Mouse (Mus musculus): ENCODE data around the gene Uri1. TPM values are rescaled to one million over a fixed set of nuclear protein-coding genes. Genes with fewer than 3 reads are reported as not detected.

Uri1 gene
- polyA plus RNA-seq, 1 experiment from 2014 or later: 52.2 TPM

GRCm38 (mm10) chr7:38008359-38008758 lies 15.0 kb downstream of the Uri1 start:
- H3K9me3 ChIP-seq (replicated peaks): no peaks in the 10 kb centered on the region
- 93% methylated on average over 6 of the region's 6 CpGs for WGBS
- no peak overlapping the region for H3K4me3 ChIP-seq (replicated peaks)
- no peak overlapping the region for H3K9ac ChIP-seq
- ATAC-seq (replicated peaks; ENCODE audit: low FRiP score): no peak
- H3K27me3 ChIP-seq: no peaks in the 10 kb centered on the region
- no peaks in the 10 kb centered on the region for H3K36me3 ChIP-seq
- no peak overlapping the region for H3K4me2 ChIP-seq
- no peak overlapping the region for H3K27ac ChIP-seq
- H3K4me1 ChIP-seq: no peaks in the 10 kb centered on the region

- Histone ChIP-seq H3K4me1 (no peaks in the 10 kb centered on the region), H3K9me3 (replicated peaks) (no peaks in the 10 kb centered on the region), H3K4me2 (no peak overlapping the region), H3K9ac (no peak overlapping the region), H3K27me3 (no peaks in the 10 kb centered on the region), H3K27ac (no peak overlapping the region), H3K4me3 (replicated peaks) (no peak overlapping the region), H3K36me3 (no peaks in the 10 kb centered on the region)
- ATAC-seq (replicated peaks; ENCODE audit: low FRiP score): no peak
- WGBS: 92% methylated on average over 2 of the region's 2 CpGs
Measured at GRCm38 (mm10) chr7:38002451-38002850, 20.9 kb downstream of the Uri1 start.

GRCm38 (mm10) chr7:37999691-38000090 lies 23.7 kb downstream of the Uri1 start:
- no peaks in the 10 kb centered on the region for H3K4me1 ChIP-seq
- no peak overlapping the region for H3K4me2 ChIP-seq
- WGBS: 59% methylated on average over 2 of the region's 2 CpGs
- no peaks in the 10 kb centered on the region for H3K27me3 ChIP-seq
- no peaks in the 10 kb centered on the region for H3K9me3 ChIP-seq (replicated peaks)
- no peaks in the 10 kb centered on the region for H3K36me3 ChIP-seq
- no peak for ATAC-seq (replicated peaks; ENCODE audit: low FRiP score)
- no peak overlapping the region for H3K9ac ChIP-seq
- no peak overlapping the region for H3K27ac ChIP-seq
- no peak overlapping the region for H3K4me3 ChIP-seq (replicated peaks)

- H3K9ac ChIP-seq: no peak overlapping the region
- H3K36me3 ChIP-seq: no peaks in the 10 kb centered on the region
- H3K4me2 ChIP-seq: no peak overlapping the region
- H3K9me3 ChIP-seq (replicated peaks): no peaks in the 10 kb centered on the region
- no peak overlapping the region for H3K27ac ChIP-seq
- ATAC-seq (replicated peaks; ENCODE audit: low FRiP score): no peak
- no peak overlapping the region for H3K4me3 ChIP-seq (replicated peaks)
- no peaks in the 10 kb centered on the region for H3K27me3 ChIP-seq
- 90% methylated on average over 2 of the region's 2 CpGs for WGBS
- H3K4me1 ChIP-seq: no peaks in the 10 kb centered on the region
Measured at GRCm38 (mm10) chr7:37992861-37993260, 30.5 kb downstream of the Uri1 start.

- Histone ChIP-seq H3K4me1 (no peaks in the 10 kb centered on the region), H3K4me3 (replicated peaks) (no peak overlapping the region), H3K36me3 (peaks cover 8% of the 10 kb centered on the region), H3K9me3 (replicated peaks) (no peaks in the 10 kb centered on the region), H3K4me2 (no peak overlapping the region), H3K27ac (no peak overlapping the region), H3K9ac (no peak overlapping the region), H3K27me3 (no peaks in the 10 kb centered on the region)
- ATAC-seq (replicated peaks; ENCODE audit: low FRiP score): no peak
- WGBS: 87% methylated on average over 5 of the region's 5 CpGs
Measured at GRCm38 (mm10) chr7:37984866-37985265, 38.5 kb downstream of the Uri1 start.

GRCm38 (mm10) chr7:37983471-37983870 lies 39.9 kb downstream of the Uri1 start:
- Histone ChIP-seq H3K9me3 (replicated peaks) (no peaks in the 10 kb centered on the region), H3K36me3 (peaks cover 22% of the 10 kb centered on the region), H3K27ac (no peak overlapping the region), H3K27me3 (no peaks in the 10 kb centered on the region), H3K4me2 (no peak overlapping the region), H3K4me3 (replicated peaks) (no peak overlapping the region), H3K4me1 (no peaks in the 10 kb centered on the region), H3K9ac (no peak overlapping the region)
- 72% methylated on average over 6 of the region's 6 CpGs for WGBS
- no peak for ATAC-seq (replicated peaks; ENCODE audit: low FRiP score)

- Histone ChIP-seq H3K9ac (no peak overlapping the region), H3K27me3 (no peaks in the 10 kb centered on the region), H3K4me3 (replicated peaks) (no peak overlapping the region), H3K9me3 (replicated peaks) (no peaks in the 10 kb centered on the region), H3K36me3 (peaks cover 33% of the 10 kb centered on the region), H3K4me1 (no peaks in the 10 kb centered on the region), H3K27ac (no peak overlapping the region), H3K4me2 (no peak overlapping the region)
- ATAC-seq (replicated peaks; ENCODE audit: low FRiP score): no peak
- WGBS: 92% methylated on average over 3 of the region's 3 CpGs
Measured at GRCm38 (mm10) chr7:37979729-37980128, 43.6 kb downstream of the Uri1 start.

- H3K4me2 ChIP-seq: no peak overlapping the region
- no peaks in the 10 kb centered on the region for H3K27me3 ChIP-seq
- no peak for ATAC-seq (replicated peaks; ENCODE audit: low FRiP score)
- peaks cover 39% of the 10 kb centered on the region for H3K36me3 ChIP-seq
- H3K9ac ChIP-seq: no peak overlapping the region
- no peaks in the 10 kb centered on the region for H3K4me1 ChIP-seq
- no peak overlapping the region for H3K4me3 ChIP-seq (replicated peaks)
- H3K9me3 ChIP-seq (replicated peaks): no peaks in the 10 kb centered on the region
- WGBS: 93% methylated on average over 4 of the region's 4 CpGs
- no peak overlapping the region for H3K27ac ChIP-seq
Measured at GRCm38 (mm10) chr7:37978412-37978811, 44.9 kb downstream of the Uri1 start.

- 84% methylated on average over 2 of the region's 2 CpGs for WGBS
- Histone ChIP-seq H3K27me3 (no peaks in the 10 kb centered on the region), H3K9ac (no peak overlapping the region), H3K4me3 (replicated peaks) (no peak overlapping the region), H3K27ac (no peak overlapping the region), H3K4me1 (0 out of 2 replicates have a peak, but pooled peaks cover 3% of the 10 kb centered on the region), H3K4me2 (no peak overlapping the region), H3K36me3 (peaks cover 43% of the 10 kb centered on the region), H3K9me3 (replicated peaks) (no peaks in the 10 kb centered on the region)
- ATAC-seq (replicated peaks; ENCODE audit: low FRiP score): no peak
Measured at GRCm38 (mm10) chr7:37977676-37978075, 45.7 kb downstream of the Uri1 start.

GRCm38 (mm10) chr7:37972999-37973555 lies 50.3 kb downstream of the Uri1 start:
- no peak overlapping the region for H3K4me3 ChIP-seq (replicated peaks)
- peaks cover 23% of the 10 kb centered on the region for H3K4me1 ChIP-seq
- ATAC-seq (replicated peaks; ENCODE audit: low FRiP score): no peak
- H3K9ac ChIP-seq: no peak overlapping the region
- no peak overlapping the region for H3K4me2 ChIP-seq
- no peaks in the 10 kb centered on the region for H3K27me3 ChIP-seq
- no peaks in the 10 kb centered on the region for H3K9me3 ChIP-seq (replicated peaks)
- H3K27ac ChIP-seq: no peak overlapping the region
- WGBS: 82% methylated on average over 2 of the region's 2 CpGs
- peaks cover 23% of the 10 kb centered on the region for H3K36me3 ChIP-seq

GRCm38 (mm10) chr7:37972571-37972970 lies 50.8 kb downstream of the Uri1 start:
- H3K4me1 ChIP-seq: peaks cover 23% of the 10 kb centered on the region
- H3K9ac ChIP-seq: no peak overlapping the region
- no peak overlapping the region for H3K4me2 ChIP-seq
- no peaks in the 10 kb centered on the region for H3K9me3 ChIP-seq (replicated peaks)
- H3K36me3 ChIP-seq: peaks cover 24% of the 10 kb centered on the region
- no peak for ATAC-seq (replicated peaks; ENCODE audit: low FRiP score)
- H3K4me3 ChIP-seq (replicated peaks): no peak overlapping the region
- no peak overlapping the region for H3K27ac ChIP-seq
- 79% methylated on average over 9 of the region's 9 CpGs for WGBS
- H3K27me3 ChIP-seq: no peaks in the 10 kb centered on the region

- H3K4me1 ChIP-seq: no peaks in the 10 kb centered on the region
- ATAC-seq (replicated peaks; ENCODE audit: low FRiP score): no peak
- H3K4me3 ChIP-seq (replicated peaks): no peak overlapping the region
- no peaks in the 10 kb centered on the region for H3K27me3 ChIP-seq
- H3K4me2 ChIP-seq: no peak overlapping the region
- no peak overlapping the region for H3K9ac ChIP-seq
- H3K9me3 ChIP-seq (replicated peaks): no peaks in the 10 kb centered on the region
- H3K36me3 ChIP-seq: peaks cover 57% of the 10 kb centered on the region
- no peak overlapping the region for H3K27ac ChIP-seq
- 95% methylated on average over 17 of the region's 17 CpGs for WGBS
Measured at GRCm38 (mm10) chr7:37962326-37962725, 61.0 kb downstream of the Uri1 start.

- WGBS: 87% methylated on average over 11 of the region's 11 CpGs
Measured at GRCm38 (mm10) chr7:37961247-37961646, 62.1 kb downstream of the Uri1 start.

More at GRCm38 (mm10) chr7:37961247-37961646, 62.1 kb downstream of the Uri1 start:
- Histone ChIP-seq H3K9ac (no peak overlapping the region), H3K4me2 (no peak overlapping the region), H3K27me3 (no peaks in the 10 kb centered on the region), H3K4me1 (no peaks in the 10 kb centered on the region), H3K4me3 (replicated peaks) (no peak overlapping the region), H3K27ac (no peak overlapping the region), H3K9me3 (replicated peaks) (no peaks in the 10 kb centered on the region), H3K36me3 (peaks cover 64% of the 10 kb centered on the region)
- ATAC-seq (replicated peaks; ENCODE audit: low FRiP score): no peak
